Mouse (Mus musculus): ENCODE data around the gene Lbh. TPM values are rescaled to one million over a fixed set of nuclear protein-coding genes. Genes with fewer than 3 reads are reported as not detected.

Lbh gene
- total RNA-seq, 2 experiments from 2014 or later, result 7.7 to 10.5 TPM

DNA sequence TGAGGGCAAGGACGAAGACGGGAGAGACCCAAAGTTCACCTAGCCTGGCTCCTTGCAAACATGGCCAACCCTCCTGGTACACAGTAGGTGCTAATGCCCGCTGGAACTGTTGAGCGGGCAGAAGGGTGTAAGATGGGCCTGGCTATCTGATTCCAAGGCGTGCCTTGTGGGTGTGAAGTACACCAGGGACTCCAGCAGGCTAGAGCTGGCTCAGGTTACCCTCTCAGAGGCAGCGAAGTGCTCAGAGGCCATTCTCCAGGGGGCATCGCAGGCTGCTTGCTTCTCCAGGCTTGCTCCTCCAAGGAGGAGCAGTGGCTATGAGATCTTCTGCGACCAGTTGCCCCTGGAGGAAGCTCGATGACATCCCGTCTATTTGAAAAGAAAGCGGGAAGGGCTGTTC is 6.8 kb upstream of the Lbh start:
- DNase-seq, result peak; percentile 38

DNA sequence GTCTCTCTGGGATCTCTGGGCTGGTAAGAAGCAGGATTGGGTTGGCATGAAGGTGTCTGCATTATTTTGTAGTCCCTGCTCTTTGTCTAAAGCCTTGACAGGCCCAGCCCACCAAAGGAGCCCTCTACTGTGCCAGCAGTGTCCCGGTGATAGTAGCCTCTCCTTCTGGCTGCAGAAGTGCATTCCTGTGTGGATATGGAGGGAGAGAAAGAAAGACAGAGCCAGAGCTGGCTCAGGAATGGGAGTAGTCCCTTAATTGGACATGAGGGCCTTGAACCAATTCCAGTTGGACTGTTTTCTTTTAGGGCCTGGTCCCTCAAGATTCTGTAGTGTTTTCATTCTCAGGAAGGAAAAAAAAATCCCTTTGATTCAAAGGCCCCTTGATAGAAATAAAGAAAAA is 6.4 kb upstream of the Lbh start:
- DNase-seq, result no peak

DNA sequence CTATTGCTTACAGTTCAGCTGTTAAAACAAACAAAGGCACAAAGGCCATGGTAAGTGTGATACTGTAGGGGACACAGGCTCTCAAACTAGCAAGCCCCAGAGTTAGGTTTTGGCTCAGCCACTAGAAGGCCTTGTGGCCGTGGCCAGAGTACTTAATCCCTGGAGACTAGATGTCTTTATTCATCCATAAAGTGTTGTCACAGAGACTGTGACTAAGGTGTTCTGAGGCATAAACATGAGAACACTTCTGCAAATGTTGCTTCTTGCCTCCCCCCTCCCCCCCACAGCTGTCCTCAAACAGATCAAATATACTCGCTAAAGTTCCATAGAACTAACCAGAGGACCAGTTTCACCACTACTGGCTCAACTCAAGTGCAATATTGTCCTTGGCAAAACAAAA is 4.0 kb upstream of the Lbh start:
- DNase-seq, result no peak

DNA sequence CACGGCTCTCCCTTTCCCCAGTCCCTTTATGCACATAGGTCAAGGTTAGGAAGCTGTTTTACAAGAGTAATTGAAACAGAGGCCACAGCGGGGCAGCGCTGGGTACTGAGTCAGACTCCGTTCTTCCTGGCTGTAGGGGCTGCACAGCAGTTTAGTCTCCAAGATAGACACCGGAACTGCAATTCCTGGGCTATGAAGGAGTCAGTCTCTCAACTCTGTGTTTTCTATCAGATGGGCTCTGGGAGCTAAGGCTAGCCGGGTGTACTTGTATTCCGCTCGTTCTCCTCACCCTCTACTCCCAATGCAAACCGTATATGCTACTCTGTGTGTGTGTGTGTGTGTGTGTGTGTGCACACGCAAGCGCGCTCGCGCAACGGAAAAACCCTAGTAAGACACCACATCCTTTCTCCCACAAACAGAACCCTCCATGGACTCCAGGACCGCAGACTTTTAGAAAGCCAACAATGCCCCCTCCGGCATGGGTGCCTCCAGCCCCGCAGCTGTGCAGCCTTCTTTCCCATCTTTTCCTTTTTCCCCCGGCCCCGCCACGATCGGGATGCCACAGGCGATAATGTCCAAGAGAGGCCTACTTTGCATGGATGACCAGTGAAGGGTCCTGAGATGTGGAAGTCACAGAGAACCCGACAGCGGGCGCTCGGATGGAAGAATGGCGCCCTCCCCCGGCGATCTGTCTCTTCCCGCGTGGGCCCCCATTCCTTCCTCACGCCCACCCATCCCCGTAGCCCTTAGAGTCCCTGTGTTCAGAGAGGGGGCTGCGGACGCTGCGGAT is 669 bp upstream of the Lbh start:
- DNase-seq, result peak; percentile 35

DNA sequence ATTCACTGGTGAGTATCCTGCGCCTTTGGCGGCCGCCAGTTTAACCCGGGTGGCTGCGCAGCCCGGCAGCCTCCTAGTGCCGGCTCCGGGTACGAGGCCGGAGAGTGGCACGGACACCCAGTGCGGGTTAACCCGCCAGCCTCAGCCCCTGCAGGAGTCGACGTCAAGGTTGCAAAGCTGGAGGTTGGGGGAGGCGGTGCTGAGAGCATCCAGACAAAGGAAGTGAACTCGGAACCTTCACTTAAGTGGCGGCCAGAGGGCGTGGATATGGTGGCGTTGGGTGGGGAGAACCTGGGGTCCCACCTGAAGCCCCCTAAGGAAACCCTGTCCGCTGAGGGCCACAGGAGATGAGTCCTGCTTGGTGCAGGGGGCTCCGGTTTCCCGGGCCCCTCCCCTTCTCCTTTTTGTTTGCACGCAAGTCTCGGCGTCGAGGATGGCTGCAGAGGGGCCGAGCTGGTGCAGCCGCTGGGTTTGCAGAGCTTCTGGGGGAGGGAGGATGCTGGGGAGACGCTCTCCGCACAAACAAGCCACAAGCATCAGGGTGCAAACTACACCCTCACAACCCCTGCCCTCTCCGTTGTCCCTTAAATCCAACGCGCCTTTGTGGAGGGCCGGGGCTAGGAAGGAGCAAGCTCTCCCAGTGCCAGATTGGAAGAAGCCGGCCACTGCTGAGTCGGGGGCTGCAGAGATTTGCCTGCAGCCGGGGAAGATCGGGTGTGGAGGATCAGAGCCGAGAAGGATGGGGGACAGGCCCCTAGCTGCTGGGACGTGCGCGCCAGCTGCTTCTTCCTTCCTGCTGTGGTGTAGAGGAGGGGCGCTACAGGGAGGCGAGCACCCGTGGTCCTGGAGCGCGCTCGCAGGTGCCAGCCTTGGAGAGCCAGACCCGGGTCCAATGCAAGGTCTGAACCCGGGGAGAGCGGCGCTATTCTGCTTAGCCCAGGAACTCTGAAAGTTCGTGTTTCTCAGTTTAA is 751 bp downstream of the Lbh start:
- peak; percentile 49 for DNase-seq

DNA sequence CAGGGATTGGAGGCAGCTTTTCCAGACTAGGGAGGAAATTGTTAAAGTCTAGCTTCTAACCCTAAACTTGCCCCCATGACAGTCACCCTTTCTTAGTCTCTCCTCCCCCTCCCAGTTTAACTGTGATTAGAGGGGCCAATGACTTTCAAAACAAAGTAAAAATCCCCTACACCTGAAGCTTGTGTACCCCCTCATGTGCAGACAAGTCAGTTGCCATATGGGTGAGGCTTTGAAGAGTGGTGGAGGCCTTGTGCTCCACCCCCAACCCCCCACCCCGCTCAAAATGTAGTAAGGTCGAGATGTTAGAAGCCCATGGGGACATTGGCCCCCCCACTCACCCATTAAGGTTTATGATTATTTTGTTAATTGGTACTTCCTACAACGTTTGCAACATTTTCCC is 1.5 kb downstream of the Lbh start:
- DNase-seq, result no peak

DNA sequence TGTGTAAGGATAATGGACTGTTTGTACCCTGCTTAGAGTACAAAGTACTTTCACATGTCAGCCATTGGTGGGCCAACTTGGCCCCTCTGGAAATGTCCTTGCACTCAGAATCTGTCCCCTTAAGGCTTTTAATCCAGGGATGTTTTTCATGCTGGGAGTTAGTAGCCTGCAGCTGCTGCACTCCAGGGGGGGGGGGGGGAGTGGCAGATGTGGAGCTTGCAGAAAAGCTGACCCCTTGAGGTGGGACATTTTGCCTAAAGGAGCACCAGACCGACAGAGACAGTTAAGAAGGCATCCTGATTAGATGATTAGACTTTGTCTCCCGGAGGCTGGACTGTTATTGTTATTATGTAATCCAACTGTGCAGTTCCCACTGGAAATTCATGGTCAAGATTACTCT is 2.3 kb downstream of the Lbh start:
- no peak for DNase-seq

DNA sequence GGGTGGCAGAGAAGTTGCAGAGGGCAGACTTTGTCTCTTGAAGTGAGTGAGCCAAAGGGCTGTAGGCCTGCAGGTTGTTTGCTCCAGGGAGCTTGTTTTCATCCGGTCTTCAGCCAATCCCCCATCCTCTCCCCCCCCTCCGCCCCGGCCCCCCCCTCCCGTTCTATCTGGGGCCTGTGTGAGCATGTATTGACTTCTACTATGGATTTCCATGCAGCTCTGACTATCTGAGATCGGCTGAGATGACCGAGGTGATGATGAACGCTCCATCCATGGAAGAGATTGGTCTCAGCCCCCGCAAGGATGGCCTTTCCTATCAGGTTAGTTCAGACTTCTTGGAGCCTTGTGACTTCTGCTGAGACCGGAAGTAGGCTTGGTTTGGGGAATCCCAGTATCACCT is 2.9 kb downstream of the Lbh start:
- no peak for DNase-seq

DNA sequence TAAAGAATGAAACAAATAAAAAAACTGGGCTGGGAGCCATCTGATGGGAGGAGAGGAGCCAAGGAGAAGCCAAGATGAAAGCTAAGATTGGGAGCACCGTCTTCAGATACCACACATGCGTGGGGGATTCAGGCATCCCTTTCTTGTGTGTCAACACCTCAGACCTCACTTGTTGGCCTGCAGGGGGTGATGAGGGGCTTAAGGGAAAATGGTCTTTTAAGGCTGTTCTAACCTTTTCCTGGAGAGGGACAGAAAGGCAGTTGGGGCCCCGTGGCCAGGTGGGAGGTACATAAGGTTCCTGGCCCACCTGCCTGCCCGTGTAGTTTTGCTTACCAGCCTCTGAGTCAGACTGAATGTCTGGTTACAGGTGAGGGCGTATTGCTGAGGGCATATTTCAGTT is 4.1 kb downstream of the Lbh start:
- DNase-seq, result no peak

DNA sequence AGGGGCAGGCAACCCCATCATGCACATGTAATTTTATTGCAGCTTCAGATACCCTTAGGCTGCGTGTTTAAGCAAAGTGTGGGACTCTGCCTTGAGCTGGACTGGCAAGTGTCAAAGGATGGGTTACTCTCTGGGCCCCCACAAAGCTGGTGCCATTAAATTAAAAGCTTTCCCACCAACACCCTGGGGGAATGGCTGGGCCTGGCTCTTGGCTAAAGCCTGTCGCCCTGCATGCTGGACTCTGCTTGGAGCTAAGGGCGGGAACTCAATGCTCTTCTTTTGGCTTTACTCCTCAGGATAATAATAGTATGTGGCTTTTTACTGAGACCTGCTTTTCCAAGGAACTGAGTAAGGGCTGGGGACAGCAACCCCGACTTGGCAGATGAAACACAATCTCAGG is 5.2 kb downstream of the Lbh start:
- no peak for DNase-seq

DNA sequence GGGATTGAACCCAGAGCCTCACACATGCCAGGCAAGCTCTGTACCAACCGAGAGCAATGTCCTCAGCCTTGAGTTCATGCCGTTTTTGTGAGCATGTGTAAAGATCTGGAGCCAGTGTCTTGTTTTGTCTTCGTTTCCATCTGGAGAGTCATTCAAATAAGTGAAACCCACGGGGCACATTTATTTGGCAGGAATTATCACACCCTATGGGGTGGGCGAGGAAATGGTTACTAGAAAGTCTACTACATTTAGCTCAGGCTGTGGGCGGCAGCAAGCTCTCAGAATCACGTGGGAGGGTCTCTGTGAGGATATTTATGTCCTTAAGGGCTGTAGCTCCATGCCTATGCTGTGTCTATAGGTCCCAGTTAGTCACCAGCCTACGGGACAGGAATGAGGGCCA is 6.2 kb downstream of the Lbh start:
- DNase-seq, result no peak

DNA sequence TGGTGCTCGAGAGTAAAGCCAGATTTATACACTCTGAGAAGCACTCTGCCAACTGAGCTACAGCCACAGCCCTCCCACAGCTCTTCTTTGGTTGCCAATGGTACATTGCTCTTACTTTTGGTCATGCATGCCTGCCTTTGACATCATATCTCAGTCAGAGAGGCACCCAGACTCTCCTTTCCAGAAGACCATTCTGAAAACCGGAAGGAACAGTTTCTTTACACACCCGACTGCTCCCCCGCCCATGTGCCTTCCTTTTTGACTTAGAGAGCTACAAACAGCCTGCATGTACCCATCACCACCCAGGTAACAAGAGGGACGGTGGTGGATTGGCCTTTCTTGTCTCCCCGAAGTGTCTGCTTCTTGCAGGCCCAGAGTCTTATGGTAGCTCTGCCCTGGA is 7.0 kb downstream of the Lbh start:
- DNase-seq, result no peak

DNA sequence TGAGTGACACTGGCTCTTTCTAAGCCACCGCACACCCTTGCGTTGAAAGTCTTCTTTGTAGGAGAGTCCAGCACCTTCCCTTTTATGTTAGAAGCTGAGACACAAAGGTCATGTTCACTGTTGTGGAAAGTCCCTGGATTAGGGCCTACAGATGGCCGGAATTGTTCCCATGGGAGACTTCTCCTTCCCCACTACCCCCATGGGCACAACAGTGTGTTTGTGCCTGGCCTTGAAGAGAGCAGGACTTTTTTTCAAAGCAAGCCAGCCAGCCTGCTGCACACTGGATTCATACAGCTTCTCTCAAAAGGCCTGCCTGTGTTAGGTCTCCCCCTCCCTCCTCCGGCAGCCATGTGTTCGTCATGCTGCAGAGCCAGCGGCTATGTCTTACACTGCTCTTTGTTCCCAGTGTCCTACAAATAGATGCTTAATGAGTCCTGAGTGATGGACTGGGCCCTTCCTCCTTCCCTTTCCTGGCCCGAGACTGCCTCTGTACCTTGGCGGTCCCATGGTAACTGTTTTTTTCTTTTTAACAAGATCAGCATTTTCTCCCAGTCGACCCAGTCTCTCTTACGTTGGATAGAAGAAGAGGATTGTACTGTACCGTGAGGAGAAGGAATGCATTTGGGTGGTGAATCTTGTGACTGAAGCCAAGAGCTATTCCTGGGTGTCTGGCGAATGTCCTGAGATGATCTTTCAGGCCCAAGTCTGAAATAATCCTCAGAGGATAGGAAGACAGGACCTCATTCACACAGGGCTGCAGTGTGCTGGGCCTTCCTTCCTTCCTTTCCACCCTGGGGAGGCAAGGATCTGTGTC is 7.9 kb downstream of the Lbh start:
- peak; percentile 52 for DNase-seq

DNA sequence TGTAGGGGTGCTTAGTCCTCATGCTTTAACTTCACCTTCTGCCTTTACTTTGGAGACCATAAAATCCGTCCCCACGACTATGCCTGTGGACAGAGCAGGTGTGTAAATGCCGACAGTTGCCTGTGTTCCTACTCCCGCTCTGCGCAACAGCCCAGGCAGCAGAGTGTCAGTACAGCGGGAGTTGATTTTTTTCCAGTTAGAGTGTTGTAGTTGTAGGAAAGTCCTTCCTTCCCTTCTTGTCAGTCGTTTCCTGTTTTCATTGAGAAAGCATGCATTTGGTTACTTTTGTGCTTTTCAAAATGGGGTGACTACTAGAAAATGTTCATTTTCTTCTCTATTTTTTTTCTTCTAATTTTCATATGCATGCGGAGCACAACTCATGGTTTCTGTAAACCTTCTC is 8.9 kb downstream of the Lbh start:
- no peak for DNase-seq

DNA sequence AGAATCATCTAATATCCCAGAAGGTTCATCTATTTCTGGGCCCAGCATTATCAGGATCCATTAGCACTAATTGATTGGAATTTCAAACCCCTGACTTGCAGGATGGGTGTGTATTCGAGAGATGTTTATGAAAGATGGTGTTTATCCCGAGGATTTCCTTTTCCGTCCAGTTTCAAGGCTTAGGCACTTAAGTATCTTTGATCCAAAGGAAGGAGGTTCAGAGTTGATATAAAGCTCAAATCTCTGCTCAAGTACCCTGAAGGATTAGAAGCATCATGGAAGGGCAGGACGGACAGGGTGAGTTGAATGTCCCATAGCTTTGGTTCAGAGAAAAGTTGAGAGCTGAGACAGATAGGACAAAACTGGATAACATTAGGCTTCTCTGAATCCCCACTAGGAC is 15.0 kb downstream of the Lbh start:
- DNase-seq, result no peak

DNA sequence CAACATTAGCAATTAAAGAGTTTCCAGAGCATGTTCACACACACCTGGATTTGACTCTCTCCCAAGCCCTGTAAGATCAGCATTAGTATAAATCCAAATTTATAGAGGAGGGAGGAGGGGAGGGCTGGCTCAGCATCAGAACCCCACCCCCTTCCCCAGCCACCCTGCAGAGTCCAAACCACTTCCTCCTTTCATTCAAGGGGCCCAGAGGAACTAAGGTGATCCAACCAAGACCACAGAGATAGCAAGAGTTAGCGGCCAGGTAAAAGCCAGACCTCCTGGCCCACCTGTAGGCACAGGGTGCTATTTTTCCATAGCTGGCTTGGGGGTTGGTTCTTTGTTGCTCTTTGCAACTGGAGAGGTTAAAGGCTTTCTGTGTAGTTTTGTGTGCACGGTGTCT is 16.0 kb downstream of the Lbh start:
- DNase-seq, result no peak

DNA sequence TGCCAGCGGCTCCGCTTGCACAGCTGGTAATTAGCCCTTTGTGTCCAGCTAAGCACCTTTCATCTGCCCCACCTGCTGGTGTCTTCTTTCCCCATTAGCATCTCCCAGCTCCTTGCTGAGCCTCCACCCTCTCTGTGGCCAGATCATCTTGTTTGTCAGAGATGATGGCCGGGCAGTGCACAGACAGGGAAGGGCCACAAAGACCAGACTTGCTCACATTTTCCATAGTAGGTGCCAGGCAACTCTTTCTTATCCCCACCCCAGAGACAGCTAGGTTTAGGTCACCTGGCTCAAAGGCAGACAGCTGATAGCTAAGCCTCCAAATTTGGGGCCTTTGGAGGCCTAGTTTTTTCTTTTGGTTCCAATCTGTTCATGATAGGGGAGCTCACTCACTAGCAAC is 16.5 kb downstream of the Lbh start:
- no peak for DNase-seq

DNA sequence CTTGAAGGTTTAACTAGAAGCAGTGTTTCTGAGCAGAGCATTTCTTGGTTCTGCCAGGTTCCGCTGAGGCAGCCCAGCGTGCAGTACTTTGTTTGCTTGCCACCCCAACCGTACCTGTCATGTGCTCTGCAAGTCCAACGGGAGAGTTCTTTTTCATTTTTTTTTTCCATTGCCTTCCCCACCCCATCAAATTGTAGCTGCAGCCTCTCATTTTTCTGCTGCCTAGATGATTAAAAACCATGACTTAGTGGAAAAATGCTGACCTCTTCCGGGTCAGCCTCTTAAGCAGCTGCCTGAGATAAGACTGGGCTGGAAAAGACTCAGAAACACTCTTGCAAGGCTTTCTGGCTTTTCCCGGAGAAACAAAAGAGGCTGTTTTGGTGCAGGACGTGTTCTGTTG is 17.8 kb downstream of the Lbh start:
- DNase-seq, result no peak

DNA sequence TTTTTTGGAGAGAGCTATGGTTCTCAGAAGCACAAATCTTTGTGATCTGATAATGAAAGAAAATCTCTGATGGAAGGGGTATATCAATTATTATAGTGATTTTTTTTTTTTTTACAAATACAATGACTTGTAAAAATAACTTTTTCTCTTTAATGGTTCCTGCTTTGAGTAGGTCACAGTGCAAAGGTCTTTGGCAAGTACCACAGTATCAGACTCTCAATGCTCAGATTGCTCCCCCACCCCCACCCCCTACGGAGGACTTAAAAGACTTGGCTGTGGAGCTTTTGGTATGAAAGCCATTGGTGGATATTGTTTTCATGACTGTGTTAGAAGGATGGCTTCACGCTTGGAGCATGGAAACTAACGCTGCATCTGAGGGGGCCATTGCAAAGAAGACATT is 18.2 kb downstream of the Lbh start:
- no peak for DNase-seq

DNA sequence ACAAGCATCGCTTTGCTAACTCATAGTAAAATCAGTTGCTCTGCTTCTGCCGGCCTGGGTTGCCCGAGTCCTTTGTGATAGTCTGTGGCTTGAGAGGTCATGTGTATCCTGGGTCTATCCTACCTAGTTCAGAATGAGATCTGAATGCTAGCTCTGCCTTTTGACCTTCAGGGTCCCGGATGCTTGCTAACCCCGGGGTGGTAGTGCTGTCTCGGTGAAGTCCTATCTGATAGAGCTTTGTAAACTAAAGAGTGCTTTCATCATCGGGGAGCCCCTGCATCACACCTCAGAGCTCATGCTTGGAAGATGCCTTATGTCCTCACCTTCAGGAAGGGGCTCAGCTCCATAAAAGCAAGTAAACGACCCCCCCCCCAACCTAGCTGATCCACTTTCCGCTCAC is 19.1 kb downstream of the Lbh start:
- DNase-seq, result no peak

DNA sequence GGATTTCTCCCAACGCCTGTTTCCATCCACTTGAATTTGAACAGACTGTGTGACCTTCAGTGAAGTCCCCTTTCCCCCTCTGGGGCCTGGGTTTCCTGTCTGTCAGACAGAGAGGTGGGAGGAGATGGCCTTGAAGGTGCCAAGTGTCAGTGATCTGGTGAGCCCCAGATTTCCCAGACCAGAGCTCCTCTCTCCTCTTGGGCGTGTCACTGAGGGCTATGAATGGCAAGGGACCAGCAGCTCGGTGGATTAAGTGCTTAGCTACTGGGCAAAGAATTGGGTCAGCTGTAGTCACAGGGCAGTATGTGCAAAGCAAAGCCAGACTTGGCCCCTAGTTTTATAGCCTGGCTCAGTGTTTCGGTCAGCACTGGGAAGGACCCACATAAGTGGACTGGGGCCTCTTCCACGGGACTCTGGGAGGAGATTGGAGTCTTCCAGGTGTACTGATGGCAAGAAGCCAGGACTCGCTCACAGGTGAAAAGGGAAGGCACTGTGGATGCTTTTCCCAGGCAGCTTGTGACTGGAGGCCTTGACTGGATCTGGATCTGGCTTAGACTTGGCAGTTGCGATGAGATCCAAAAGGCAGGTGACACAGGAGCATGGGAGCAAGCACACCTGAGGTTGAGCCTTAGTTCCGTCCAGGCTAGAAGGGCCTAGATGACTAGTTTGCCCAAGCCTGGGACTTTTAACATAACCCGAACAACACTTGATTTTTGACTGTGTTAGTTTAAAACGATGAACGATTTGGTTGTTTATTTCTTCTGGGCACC is 20.1 kb downstream of the Lbh start:
- DNase-seq, result peak; percentile 75
